Mouse (Mus musculus) embryonic stem cell, embryonic (primary cell): ENCODE measurements around the gene Col4a4.

Experiments
- CTCF ChIA-PET, 4 experiments: fragments of 300-600 bp in 2 of 4; fragments of 350-600 bp in 2 of 4; sonication (Branson Sonifier 250); formaldehyde crosslinking; loops; one replicate each; lab custom pipeline; 2022; ENCODE audit warnings: inconsistent platforms in 2 of 4; lab: Charles Lee
- POLR2A ChIA-PET, 4 experiments: fragments of 300-600 bp in 2 of 4; fragments of 350-600 bp in 2 of 4; sonication (Branson Sonifier 250); formaldehyde crosslinking; loops; one replicate each; lab custom pipeline; 2022; ENCODE audit warnings: antibody characterized with exemption in 4 of 4, inconsistent platforms in 1 of 4; lab: Charles Lee

Col4a4 gene

DNA sequence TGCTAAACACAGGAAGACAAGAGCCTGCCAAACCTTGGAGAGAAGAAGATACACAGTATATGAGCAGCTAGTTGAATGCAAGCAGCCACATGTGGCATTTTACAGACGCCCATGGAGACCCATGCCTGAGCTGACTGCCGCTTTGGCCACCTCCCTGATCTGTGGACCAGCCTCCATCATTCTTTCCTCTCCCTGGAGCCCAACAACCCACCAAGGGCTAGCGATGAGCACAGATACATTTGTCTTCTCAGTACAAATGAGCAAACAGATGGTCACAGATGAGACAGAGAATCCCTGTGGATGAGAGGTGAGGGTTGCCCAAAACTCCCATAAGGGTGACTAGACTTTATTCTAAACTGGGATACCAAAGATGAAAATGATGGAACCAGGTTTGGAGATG is 132.6 kb downstream of the Col4a4 start:
- ChIA-PET POLR2A (no interaction called here), CTCF (interaction anchor here in 1 of 4 experiments (0.6 kb wide), 1 partner anchor 252 kb away, joined by 7 read pairs; no protein-coding TSS in a partner anchor)

DNA sequence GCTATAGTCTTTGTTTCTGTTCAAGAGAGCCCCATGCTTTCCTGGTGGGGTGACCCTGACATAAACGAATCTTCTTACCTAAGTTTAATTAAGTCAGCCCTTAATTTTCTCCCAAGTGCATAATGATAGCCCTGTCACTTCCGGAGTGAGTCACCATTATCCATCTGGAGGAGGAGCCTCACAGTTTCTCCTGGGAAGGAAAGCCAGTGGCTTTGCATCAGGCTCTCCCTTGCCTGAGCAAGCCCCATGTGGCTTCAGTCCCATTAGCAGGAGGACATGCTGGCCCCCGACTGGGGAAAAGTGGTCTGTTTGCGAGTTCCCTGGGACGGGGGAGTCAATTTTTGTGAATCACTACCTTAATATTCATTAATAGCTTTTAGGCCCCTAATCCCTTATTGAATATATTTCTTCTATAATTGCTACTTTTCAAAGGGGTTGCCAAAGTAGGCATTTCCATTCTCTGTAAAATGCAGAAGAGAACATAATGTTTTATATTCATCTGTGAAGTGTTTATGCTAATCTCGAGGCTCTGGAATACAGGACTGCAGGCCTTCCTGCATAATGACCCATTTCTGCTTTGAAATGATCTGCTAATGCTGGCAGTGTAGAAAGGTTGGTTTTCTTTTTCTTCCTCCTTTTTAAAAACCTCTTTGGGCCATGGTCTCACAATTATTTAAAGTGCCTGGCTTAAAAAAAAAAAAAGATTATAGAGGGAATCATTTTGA is 134.6 kb downstream of the Col4a4 start:
- CTCF ChIA-PET = no interaction called here
- POLR2A ChIA-PET = no interaction called here

DNA sequence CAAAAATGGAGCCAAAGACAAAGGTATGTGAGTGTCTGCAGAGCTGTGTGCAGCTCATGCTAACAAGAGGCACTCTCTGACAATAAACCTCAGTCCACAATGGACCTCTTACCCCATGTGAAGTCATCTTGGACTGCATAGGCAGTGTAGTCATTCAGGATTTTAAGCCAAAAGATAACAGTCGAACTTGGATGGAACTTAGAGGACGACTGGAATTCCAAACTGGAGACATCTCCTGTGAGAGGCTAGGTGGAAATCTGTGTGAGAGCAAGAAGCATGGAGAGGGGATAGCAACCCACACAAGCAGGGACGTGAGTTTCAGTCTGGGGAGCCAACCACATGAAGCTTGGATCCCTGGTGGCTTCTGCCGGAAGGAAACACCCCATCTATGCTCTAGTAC is 136.8 kb downstream of the Col4a4 start:
- ChIA-PET CTCF (no interaction called here), POLR2A (no interaction called here)

DNA sequence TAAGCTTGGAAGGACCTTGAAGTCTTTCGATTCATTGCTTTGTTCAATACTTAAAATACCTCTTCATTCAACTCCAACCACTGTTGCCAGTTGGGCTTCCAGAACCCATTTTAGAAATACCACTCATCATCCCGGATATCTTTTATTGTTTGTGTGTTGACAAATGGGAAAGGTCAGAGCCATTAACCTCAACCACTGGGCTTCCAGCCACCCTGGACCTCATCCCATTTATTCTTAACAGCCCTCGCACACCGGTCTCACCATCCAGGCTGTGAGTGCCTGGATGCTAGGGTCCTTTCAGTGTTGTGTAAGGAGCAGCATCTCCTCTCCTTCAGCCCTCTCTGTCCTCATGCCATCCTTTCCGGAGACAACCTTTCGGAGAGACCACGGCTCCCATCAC is 140.6 kb downstream of the Col4a4 start:
- POLR2A ChIA-PET = no interaction called here
- CTCF ChIA-PET = no interaction called here

DNA sequence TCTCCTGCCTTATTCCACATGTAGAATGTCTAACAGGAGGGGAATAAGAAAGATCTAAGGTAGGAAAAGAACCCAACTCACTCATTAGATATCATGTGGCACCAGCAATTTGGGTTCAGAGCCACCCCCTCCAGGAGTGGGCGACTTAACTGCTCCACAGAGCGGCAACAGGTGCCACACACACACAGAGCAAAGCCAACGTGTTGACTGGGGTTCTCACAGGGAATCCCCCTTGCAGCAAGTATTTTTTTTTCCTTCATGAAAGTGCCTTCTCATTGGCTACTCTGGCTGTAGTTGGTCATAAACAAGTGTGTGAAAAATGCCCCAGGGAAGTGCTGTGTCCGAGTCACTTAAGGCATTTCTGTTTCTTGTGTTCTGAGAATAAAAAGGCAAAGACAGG is 143.1 kb downstream of the Col4a4 start:
- CTCF ChIA-PET = no interaction called here
- POLR2A ChIA-PET = no interaction called here

DNA sequence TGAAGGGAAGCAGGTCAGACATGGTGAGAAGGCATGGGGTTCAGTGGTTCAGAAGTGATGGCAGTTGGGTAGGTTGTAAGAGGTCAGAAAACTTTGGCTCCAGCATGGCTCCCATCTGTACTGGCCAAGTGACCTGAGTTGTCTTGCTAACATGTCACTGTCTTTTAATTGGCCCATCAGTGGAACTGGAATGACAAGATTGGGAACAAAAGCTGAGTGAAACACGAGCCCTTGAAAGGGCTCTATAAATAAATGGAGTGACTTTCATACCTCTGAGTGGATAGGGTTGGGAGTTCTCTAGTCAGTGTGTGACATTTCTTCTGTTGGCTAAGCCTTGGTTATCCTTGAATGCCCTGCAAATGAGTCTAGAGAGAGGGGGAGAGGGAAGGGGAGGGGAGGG is 146.5 kb downstream of the Col4a4 start:
- ChIA-PET POLR2A (no interaction called here), CTCF (no interaction called here)

DNA sequence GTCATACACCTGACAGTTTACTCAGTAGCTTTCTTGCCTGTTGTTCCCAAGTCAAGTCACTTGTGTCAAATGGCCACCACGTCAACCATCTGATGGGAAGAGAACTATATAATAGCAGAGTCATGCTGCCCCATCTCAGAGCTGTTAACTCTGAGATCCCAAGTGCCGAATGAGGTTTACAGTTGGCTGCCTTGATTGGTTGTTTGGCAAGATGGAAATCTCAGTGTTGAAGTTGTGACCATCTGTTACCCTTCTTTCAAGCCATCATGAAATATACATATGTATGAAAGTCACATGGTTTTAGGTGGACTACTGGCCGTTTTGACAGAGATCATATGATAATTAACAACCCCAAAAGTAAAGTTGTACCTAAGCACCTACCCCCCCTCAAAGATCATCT is 149.4 kb downstream of the Col4a4 start:
- POLR2A ChIA-PET = no interaction called here
- CTCF ChIA-PET = no interaction called here

DNA sequence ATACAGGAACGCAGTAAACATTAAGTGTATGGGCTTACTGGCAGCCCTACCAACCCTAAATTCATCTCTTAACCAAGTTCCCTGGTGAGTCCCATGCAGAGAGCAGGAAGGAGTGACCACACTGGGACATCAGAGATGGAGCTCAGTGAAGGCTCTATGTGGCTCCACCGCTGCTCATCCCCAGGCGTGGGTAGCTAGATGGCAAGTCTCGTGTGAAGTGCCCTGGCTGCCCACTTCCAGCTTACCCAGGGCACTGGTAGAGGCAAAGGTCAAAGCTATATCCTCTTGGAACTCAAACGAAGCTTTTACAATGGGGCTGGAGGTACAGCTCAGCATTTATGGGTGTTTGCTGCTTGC is 153.0 kb downstream of the Col4a4 start:
- CTCF ChIA-PET = interaction anchor here in 2 of 4 experiments (0.5 to 1.0 kb wide), 2 partner anchors 21 to 605 kb away, joined by 3 read pairs; partner anchors contain the start of gene Slc19a3 (in 1 of the 2)

DNA sequence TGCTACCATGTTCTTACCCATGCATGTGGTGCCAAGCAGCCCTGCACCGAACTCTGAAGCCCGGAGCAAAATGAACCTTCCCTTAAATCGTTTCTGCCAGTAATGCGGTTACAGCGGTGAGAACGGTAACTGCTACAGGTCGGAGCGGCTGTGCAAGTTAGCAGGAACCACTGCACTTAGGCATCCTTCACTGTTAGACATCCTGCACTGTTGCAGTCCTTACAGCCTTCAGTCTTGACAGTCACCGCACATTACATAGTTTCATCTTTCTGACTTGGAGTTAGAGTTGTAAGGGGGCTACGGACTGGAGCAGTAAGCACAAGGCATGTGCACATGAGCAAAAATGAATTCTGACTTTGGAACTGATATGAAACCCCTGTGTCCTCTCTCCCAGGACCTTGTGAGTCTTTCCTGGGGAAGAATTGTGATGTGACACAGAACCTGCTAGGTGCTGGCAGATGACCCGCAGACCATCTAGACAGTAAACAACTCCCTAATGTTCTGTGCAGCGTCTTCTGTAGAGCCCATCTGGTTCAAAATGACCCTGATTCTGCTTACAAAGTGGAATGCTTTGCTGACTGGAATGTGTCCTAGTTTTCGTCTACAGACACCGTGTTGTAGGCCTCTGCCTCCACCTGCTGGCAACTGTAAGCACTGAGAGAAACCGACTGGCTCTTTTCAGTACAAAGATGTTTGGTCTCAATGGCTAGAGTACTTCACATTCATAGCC is 153.6 kb downstream of the Col4a4 start:
- POLR2A ChIA-PET = no interaction called here
- CTCF ChIA-PET = interaction anchor here in 1 of 4 experiments (1.0 kb wide), 1 partner anchor 22 kb away, joined by 3 read pairs; no protein-coding TSS in a partner anchor

More for the DNA sequence above, 153.0 kb downstream of the Col4a4 start:
- POLR2A ChIA-PET = no interaction called here

DNA sequence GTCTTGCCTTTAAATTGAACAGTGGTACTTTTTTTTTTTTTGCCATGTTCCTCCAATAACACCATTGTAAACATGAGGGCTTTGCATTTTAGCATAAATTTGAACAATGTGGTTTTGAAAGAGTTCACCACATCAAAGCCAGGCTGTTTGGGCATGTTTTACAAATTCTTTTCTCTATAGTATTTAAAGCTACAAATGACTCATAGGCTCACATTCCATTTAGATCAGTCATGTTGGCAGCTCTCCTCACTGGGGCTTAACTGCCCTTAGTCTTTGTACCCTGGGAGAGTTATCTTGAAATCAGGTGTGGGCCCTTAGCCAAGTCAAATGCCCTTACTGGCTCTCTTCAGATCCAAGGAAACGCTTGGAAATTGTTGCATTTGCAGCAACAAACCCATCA is 157.6 kb downstream of the Col4a4 start:
- CTCF ChIA-PET = no interaction called here
- POLR2A ChIA-PET = interaction anchor here in 2 of 4 experiments (0.6 kb wide), 2 partner anchors 54 to 1328 kb away, joined by 3 read pairs; no protein-coding TSS in a partner anchor

DNA sequence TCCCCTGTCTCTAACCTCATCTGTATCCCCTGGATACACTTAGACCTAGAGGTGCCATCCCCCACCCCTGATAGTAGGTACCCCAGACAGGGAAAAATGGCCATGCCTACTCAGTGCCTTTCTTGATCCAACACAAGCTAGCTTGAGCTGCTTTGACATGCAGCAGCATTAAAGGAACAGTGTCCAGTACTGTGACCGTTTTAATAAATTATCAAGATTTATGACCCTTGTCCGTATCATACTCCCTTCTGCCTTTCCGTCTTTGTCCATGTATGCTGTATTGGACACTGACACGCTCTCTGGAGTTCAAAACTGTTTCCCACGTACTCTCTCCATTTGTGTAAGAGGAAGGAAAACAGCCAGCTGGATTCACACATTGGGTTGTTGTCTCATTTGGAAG is 158.9 kb downstream of the Col4a4 start:
- POLR2A ChIA-PET = interaction anchor here in 1 of 4 experiments (0.6 kb wide), 1 partner anchor 111 kb away, joined by 3 read pairs; the partner anchor contains the start of gene Rhbdd1
- CTCF ChIA-PET = no interaction called here

DNA sequence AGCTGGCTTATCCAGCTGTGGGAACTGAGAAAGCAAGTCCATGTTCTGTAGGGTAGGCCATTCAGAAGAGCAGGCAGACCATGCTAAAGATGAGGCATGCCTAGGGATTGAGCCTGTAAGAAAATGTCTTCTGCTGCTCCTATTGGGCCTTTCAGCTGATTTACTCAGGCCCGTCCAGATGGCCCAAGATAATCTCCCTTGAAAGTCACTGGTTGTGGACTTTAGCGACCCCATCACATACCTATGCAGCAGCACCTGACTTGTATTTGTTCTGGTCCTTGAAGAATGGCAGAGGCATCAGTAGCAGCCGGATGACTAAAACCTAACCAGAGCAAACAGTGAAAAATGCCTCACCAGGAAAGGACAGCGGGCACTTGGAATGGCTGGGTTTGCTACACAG is 171.0 kb downstream of the Col4a4 start:
- ChIA-PET POLR2A (no interaction called here), CTCF (no interaction called here)

DNA sequence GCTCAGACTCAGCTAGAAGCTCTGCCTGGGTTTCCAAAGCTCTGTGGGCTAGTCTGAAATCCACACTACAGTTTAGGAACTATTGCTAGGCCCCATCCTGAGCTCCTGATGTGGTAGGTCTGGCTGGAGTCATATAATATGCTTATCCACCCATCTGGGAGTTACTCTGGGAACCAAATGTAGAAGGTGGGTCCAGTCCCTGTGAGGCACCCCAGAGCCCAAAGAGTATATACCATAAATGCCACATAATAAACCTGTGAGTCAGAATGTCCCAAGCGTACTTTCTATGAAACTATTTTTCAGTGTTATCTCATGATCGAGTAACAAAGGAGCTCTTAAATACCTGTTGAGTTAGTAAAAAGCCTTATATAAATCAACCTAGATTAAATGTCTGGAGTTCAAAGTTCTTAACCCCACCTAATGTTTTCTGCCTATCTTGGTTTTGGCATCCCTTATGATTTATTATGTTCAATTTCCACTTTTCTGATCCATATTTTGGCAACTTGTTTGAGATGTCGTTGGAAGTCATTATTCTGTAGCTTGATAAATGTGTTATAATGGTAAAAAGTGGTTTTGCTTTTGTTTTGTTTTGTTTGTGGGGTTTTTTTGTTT is 172.1 kb downstream of the Col4a4 start:
- ChIA-PET POLR2A (no interaction called here), CTCF (no interaction called here)

DNA sequence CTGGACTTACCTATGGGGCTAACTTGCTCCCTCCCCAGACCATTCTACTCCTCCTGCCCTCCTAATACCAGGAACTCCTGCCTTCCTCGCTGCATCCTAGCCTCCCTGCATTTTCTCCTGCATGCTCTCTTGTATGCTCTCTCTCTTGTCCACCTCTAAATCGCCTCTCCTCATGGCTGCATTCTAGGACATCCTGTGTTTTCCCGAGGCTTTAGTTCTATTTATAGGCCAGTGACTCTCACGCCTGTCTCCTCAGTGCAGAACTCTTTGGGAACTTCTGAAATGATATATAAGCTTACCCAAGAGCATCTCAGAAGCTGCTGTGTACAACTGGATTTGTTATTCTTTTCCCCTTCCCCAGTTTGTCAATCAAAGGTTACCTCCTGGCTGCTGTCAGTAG is 174.6 kb downstream of the Col4a4 start:
- ChIA-PET POLR2A (interaction anchor here in 1 of 4 experiments (0.9 kb wide), 1 partner anchor 96 kb away, joined by 3 read pairs; the partner anchor contains the start of gene Rhbdd1), CTCF (no interaction called here)

DNA sequence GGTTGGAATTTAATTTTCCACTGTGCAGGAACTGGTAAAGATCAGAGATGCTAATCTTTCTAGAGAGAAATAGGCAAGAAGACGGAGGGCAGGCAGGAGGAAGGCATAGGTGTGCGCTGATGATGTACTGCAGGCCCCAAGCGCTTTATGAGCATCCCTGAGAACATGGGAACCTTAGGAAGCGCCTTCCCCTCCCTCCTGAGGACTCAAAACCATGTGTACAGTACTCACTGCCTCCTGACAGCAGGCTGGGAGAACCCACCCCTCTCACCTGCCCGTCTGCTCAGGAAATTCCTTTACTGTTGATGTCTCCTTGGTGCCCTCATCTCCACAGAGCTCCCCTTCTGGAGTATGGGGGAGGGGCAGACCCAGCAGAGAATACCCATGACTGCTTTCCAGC is 175.1 kb downstream of the Col4a4 start:
- ChIA-PET POLR2A (interaction anchor here in 1 of 4 experiments (0.9 kb wide), 1 partner anchor 95 kb away, joined by 3 read pairs; the partner anchor contains the start of gene Rhbdd1), CTCF (no interaction called here)

DNA sequence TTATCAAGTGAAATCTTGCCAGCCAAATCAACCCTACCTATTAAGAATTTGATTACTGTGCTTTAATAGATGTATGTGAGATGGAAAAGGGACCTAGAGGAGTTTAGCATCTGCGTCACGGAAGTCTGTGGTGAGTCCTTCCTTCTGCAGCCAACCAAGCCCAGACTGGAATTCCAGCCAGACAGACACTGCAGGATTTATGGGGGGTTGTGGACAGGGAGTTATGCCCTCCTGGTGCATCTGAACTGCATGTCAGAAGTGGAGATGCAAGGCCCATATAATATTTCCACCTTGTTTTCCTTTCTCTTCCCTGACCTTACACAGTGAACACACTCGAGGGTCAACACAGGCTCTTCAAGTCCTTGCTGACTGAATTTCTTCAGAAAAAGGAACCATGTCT is 176.1 kb downstream of the Col4a4 start:
- POLR2A ChIA-PET = no interaction called here

DNA sequence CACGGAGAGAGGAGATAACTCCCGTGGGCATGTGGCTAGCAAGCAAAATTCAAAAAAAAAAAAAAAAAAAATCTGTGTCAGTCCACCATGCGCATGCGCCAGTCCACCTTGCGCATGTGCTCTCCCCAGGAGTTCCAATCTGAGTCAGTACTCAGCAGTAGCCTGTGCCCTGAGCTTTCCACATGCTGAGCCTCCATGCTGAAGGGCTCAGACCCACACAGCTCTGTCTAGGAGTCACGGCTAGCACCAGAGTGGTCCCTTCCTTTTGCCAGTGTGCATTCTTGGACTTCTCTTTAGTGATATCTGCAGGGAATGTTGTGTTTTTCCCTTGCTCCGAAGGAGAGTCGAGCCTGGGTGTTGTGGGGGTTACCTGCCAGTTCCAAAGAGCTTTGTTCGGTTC is 177.4 kb downstream of the Col4a4 start:
- ChIA-PET CTCF (interaction anchor here in 2 of 4 experiments (0.6 to 0.7 kb wide), 2 partner anchors 614 to 1049 kb away, joined by 3 to 7 read pairs; no protein-coding TSS in a partner anchor), POLR2A (no interaction called here)

More for the DNA sequence above, 176.1 kb downstream of the Col4a4 start:
- CTCF ChIA-PET = no interaction called here

DNA sequence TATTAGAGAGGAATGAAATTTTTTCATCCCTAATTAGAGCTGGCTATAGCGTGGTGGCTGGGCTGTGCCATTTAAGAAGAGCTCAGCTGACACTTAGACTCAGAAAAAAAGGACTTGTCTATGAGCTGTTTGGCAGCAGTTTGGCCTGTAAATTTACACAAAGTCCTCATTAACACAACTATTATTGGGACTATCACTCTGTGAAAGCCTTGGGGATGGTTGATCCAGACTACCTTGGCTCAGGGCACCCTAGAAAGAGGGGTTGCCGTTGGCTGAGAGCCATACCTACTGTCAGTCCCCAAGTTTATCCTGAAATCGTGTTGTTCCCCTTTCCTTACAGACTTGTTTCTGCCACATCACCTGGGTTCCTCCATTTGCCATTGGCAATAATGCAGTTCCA is 178.9 kb downstream of the Col4a4 start:
- CTCF ChIA-PET = no interaction called here
- POLR2A ChIA-PET = no interaction called here
